Mouse (Mus musculus): ENCODE measurements at regions not wholly inside any gene's neighbourhood (a gene's known extent, or its start where the extent isn't known, plus 50 kb on each side); places are given as distances from the start of the nearest gene placed in this dataset.

DNA sequence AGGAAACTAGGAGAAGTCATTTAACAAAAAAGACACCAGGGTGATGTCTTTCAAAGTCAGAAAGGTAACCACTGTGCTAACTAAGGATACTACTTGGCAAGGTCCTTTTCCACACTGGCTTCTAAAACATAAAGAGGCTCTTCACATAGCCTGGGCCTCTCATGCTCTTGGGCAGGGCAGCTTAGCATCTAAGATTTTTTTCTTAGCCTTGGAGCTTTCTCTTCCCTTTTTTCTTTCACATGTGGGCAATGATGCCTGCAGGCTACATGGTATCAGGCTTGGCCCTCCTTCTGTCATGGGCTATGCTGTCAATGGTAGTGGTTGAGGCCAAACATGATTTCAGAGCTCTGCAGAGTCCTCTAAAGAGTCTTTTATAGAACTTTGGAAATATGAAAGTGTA is 60.6 kb downstream of the Serpinb6d start:
- no peak for DNase-seq (ENCODE audit: extremely low spot score, low read depth, low spot score)

DNA sequence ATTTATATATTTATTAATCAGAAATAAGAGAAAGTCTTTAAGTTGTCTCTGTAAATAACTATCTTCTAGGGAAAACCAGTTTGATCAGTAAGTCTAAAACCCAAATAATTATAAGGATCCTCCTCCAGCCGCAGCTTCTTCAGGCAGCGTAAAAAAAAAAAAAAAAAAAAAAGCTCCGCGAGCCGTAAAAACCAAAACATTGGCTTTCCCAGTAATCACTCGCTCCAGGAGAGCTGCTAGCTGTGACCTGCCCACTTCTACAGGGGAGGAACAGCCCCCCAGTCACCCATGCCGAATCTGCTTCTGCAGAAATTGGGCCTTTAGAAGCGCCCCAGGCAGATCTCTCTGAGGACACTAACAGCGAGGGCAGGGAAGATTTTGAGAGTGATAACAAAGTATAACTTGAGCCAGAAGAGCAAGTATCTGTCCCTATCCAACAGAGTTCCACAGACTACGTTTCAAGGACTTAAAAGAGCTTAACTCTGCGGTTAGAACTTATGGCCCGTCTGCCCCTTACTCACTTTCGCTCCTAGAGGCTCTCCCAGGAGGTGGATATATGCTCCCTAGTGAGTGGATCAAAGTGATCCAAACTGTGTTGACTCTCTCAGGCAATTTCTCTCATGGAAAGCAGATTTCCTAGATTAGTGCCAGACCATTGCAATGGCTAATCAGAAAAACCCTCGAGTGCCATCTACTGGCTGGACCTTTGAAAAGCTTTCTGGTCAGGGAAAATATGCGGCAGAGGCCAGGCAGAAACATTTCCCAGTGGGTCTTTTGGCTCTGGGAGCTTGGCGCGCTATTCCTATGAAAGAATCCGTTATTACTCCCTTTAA is 80.7 kb downstream of the Serpinb6e start:
- peak; percentile 72 for DNase-seq (ENCODE audit: extremely low spot score, low read depth, low spot score)

DNA sequence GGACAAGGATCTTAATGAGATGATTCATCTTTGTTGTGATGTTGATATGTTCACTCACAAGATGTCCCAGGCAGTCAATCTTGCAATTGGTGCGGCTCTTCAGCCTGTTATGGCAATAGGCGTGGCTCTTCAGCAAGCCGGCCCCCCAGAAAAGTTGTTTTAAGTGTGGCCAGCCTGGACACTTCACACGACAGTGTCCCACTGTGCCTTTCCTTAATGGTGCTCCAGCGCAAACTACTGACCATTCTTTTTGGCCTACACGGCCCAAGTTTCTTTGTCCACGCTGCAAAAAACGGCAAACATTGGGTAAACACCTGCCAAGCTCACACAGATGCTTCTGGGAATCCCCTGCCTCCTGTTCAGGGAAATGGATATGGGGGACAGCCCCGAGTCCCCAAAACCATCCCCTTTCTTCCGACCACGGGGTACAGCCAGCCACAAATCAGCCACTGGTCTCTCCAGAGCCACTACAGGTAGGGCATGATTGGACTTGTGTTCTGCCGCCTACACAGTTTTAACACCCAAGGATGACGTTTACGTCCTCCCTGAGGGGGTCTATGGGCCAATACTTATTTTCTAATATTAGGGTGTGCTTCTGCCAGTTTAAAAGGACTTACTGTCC is 79.8 kb downstream of the Serpinb6e start:
- no peak for DNase-seq (ENCODE audit: extremely low spot score, low read depth, low spot score)
